Mouse (Mus musculus) heart, postnatal 36 days (tissue): ENCODE results near the gene Selp. TPM values are rescaled to one million over a fixed set of nuclear protein-coding genes. Genes with fewer than 3 reads are reported as not detected.

ENCODE experiments used
- DNase-seq, 2 experiments: peaks; one replicate each; pipeline ENCODE4 v3.0.0; 2021 to 2022
- intact Hi-C: fragments of 180-260 bp; cut with DNase I; formaldehyde crosslinking; loops from one replicate; pipeline ENCODE4 v1.15.1; 2025
- total RNA-seq, 2 experiments: library from RNA; stranded (reverse); gene quantifications; 2 replicates each; pipeline ENCODE4 v1.2.3; 2021

Selp gene
- total RNA-seq, 2 experiments from 2014 or later = 1.4 to 2.4 TPM

GRCm38 (mm10) chr1:164170434-164170833 is 55.4 kb downstream of the Selp start:
- intact Hi-C loops = no loop called here

GRCm38 (mm10) chr1:164173145-164173544 is 58.1 kb downstream of the Selp start:
- intact Hi-C loops = no loop called here
- DNase-seq = no peak

More at GRCm38 (mm10) chr1:164170434-164170833, 55.4 kb downstream of the Selp start:
- no peak for DNase-seq

- no peak for DNase-seq
- intact Hi-C loops = no loop called here
Measured at GRCm38 (mm10) chr1:164176856-164177255, 61.8 kb downstream of the Selp start.

GRCm38 (mm10) chr1:164178429-164178828 is 63.4 kb downstream of the Selp start:
- intact Hi-C loops = no loop called here

DNA sequence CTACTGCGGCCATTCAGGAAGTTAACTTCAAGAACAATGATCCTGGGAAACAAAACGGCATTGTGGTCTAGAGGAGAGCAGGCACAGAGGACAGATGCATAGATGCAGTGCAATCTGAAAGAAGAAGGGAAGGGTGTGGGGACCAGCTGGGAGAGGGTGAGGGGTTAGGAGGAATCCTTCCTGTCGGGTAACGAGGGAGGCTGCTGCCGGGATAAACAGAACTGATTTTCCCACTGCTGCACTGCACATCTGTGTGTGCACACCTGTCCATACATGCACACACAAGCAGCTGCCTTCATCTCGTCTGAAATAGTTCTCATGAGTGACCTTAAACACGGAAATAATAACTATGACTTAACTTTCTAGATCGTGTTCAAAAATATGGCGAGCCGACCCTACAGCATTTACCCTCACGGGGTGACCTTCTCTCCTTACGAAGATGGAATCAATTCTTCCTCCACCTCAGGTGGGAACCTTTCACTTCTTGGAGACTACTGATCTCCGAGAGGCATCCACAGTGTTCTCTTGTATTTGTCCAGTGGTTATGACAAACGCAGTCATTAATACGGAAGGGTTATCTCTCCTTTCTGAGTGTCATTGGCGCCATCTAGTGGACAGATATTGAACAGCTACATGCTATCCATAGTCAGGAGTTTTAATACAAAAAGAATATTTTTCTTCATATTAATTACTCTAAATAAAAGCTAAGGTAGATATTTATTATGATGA is 69.2 kb downstream of the Selp start:
- peak; percentile 55 to 61 for DNase-seq
- intact Hi-C loops = loop anchor here (5.0 kb wide), 1 partner anchor 177 kb away; no protein-coding TSS in a partner anchor

More at GRCm38 (mm10) chr1:164178429-164178828, 63.4 kb downstream of the Selp start:
- DNase-seq = no peak

DNA sequence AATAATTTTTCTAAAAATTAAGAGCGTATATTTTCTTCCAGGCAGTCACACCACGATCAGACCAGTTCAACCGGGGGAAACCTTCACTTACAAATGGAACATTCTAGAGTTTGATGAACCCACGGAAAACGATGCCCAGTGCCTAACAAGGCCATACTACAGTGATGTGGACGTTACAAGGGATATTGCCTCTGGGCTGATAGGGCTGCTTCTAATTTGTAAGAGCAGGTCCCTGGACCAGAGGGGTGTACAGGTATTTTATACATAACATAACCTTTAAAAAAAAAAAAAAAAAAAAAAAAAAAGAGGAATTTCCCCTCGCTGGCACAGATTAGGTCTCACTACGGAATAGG is 69.8 kb downstream of the Selp start:
- intact Hi-C loops = loop anchor here (5.0 kb wide), 1 partner anchor 178 kb away; no protein-coding TSS in a partner anchor
- DNase-seq = no peak

DNA sequence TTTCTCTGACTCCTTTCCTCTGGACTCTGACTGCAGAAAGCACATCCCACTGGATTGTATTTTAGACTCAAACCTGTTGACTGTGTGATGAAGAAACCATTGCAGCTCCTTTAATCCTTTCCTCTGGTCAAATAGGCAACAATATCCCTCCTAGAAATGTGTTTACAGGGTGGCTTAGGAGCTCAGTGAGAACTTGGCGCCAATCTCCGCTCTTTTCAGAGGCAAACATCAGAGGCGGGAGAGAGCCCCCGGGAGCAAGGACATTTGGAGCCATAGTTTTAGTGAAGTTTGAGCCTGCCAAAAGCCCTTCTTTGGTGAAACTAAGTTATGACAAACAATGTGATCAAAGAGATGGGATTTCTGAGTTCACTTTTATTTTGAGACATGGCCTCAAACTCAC is 70.3 kb downstream of the Selp start:
- no peak for DNase-seq
- intact Hi-C loops = no loop called here

GRCm38 (mm10) chr1:164187002-164187560 is 72.0 kb downstream of the Selp start:
- no peak for DNase-seq
- intact Hi-C loops = no loop called here

GRCm38 (mm10) chr1:164199551-164199950 is 84.5 kb downstream of the Selp start:
- no peak for DNase-seq
- intact Hi-C loops = no loop called here

Other genes with a start within 250 kb of the Selp start
- gene Scyl3, start 186.2 kb upstream of the Selp start, total RNA-seq = 1 to 10 TPM; 5.7 to 6.2 TPM
- gene BC055324, start 120.5 kb upstream of the Selp start, total RNA-seq = under 1 TPM; 0.54 to 0.61 TPM
- 1 to 10 TPM; 4.1 to 4.5 TPM for gene Mettl18, start 120.4 kb upstream of the Selp start, total RNA-seq
- gene Sele, start 67.0 kb upstream of the Selp start, total RNA-seq = under 1 TPM; 0.49 to 0.61 TPM
- gene Sell, start 53.3 kb upstream of the Selp start, total RNA-seq = 1 to 10 TPM in 1 of 2 experiments, under 1 TPM in 1; 1.00 to 1.2 TPM
- 1 to 10 TPM; 1.7 to 2.6 TPM for gene F5, start 36.6 kb downstream of the Selp start, total RNA-seq
- 1 to 10 TPM; 7.1 to 8.7 TPM for gene Slc19a2, start 133.8 kb downstream of the Selp start, total RNA-seq
- 10 to 100 TPM in 1 of 2 experiments, 1 to 10 TPM in 1; 9.2 to 10.4 TPM for gene Ccdc181, start 160.3 kb downstream of the Selp start, total RNA-seq
- 1 to 10 TPM; 5.2 to 5.3 TPM for gene Nme7, start 188.9 kb downstream of the Selp start, total RNA-seq
- 10 to 100 TPM; 24.5 to 24.6 TPM for gene Blzf1, start 192.2 kb downstream of the Selp start, total RNA-seq